ENCODE assay signal across 23 mouse cellular contexts in the genomic region with DNA sequence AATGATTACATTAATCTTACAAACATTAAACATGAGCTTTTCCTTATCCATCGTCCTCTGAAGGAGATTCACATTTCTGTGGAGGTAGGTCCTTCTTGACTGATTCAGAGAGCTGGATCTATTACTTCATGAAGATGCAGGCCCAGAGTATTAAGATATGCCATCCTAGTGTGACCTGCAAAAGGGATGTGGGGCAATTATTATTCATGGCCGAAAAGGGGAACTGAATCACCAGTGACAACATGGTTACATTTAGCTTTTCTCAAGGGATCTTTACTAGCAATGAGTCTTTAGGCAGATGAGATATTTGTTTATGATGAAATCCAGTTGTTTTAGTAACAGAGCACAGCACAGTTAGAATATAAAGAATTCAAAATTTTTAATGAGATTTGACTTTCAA.
DNase-seq lines count a peak whose midpoint lies in the region; ATAC-seq and TF ChIP-seq lines count a peak whose summit lies in the region.
"Had no signal": no experiment of that assay in that cellular context is flagged by ENCODE, and none has a peak within 500 bp of the region (broad histone marks: within the 10 kb centered on the region; RNA-seq: fewer than 3 reads in every experiment).

No protein-coding gene starts in this region.

- intact Hi-C loops in heart, adult 2 months (cut with DNase I), result no loop called here

- H3K9me3 ChIP-seq in midbrain, embryonic 11.5 days (ENCODE audit: control insufficient read depth, low read length), result no peaks in the 10 kb centered on the region
- no peaks in the 10 kb centered on the region for H3K9me3 ChIP-seq in midbrain, embryonic 15.5 days
- H3K9me3 ChIP-seq: G1E had no signal

- 89% methylated on average over 2 of the region's 2 CpGs for WGBS in midbrain, embryonic 11.5 days
- WGBS in midbrain, embryonic 15.5 days, result 78% methylated on average over 2 of the region's 2 CpGs
- 66% methylated on average over 2 of the region's 2 CpGs for WGBS in heart, adult 2 months

- TF ChIP-seq CTCF in heart, adult 2 months (IDR thresholded peaks at IDR 0.05), result no peak

- H3K36me3 ChIP-seq in midbrain, embryonic 11.5 days (ENCODE audit: control insufficient read depth, insufficient read depth, low read length), result no peaks in the 10 kb centered on the region
- H3K36me3 ChIP-seq in midbrain, embryonic 15.5 days (replicated peaks), result no peaks in the 10 kb centered on the region
- no peaks in the 10 kb centered on the region for H3K36me3 ChIP-seq in heart, adult 2 months (ENCODE audit: control insufficient read depth, insufficient read depth, low read length)
- H3K36me3 ChIP-seq: G1E had no signal

- H3K27ac ChIP-seq in midbrain, embryonic 11.5 days (ENCODE audit: low read depth, low read length), result no peak overlapping the region
- H3K27ac ChIP-seq in midbrain, embryonic 15.5 days, result no peak overlapping the region
- no peak overlapping the region for H3K27ac ChIP-seq in heart, adult 2 months

- no peaks in the 10 kb centered on the region for H3K4me1 ChIP-seq in midbrain, embryonic 11.5 days (ENCODE audit: control insufficient read depth, insufficient read depth, low read length)
- no peaks in the 10 kb centered on the region for H3K4me1 ChIP-seq in midbrain, embryonic 15.5 days
- H3K4me1 ChIP-seq in heart, adult 2 months (ENCODE audit: control insufficient read depth, insufficient read depth, low read length), result no peaks in the 10 kb centered on the region

- H3K4me2 ChIP-seq in midbrain, embryonic 11.5 days, result no peak overlapping the region
- no peak overlapping the region for H3K4me2 ChIP-seq in midbrain, embryonic 15.5 days

- H3K79me2 ChIP-seq in heart, adult 2 months (replicated peaks; ENCODE audit: control insufficient read depth, insufficient read depth, low read length), result no peaks in the 10 kb centered on the region

- ATAC-seq in midbrain, embryonic 11.5 days (ENCODE audit: low FRiP score), result no peak
- ATAC-seq in midbrain, embryonic 15.5 days (replicated peaks), result no peak
- ATAC-seq: activated CD4-positive, CD25-positive, alpha-beta regulatory T cell, adult 4 months; CD4-positive, CD25-positive, alpha-beta regulatory T cell, adult 4 months; Patski had no signal

- peak; percentile 76 for DNase-seq in midbrain, embryonic 11.5 days (ENCODE audit: low spot score, missing footprints)
- peak; percentile 3 for DNase-seq in 416B (ENCODE audit: low read depth)
- DNase-seq in A20 (ENCODE audit: low read depth, low spot score), result peak; percentile 65
- DNase-seq in cerebellum, adult 9-11 months, result no peak
- no peak for DNase-seq in heart, adult 2 months
- DNase-seq: adrenal gland, adult 2 months; adrenal gland, adult 8-10 months; adrenal gland, postnatal 10 days; adrenal gland, postnatal 14 days; adrenal gland, postnatal 25 days; adrenal gland, postnatal 36 days; B cell, adult 2 months; cerebellum, adult 11 months; cerebellum, adult 11-12 months; cerebellum, adult 18-20 months; cerebellum, adult 2 months; cerebellum, adult 8-10 months had no signal

- no peak for TF ChIP-seq POLR2A in heart, adult 2 months (IDR thresholded peaks at IDR 0.05; ENCODE audit: insufficient read depth, low read depth, low read length)

- no peak overlapping the region for H3K4me3 ChIP-seq in midbrain, embryonic 11.5 days (ENCODE audit: low read depth, low read length)
- H3K4me3 ChIP-seq in midbrain, embryonic 15.5 days, result no peak overlapping the region
- no peak overlapping the region for H3K4me3 ChIP-seq in heart, adult 2 months

- TF ChIP-seq EP300 in heart, adult 2 months (IDR thresholded peaks at IDR 0.05; ENCODE audit: insufficient read depth, low read depth, low read length), result no peak

- no peaks in the 10 kb centered on the region for H3K27me3 ChIP-seq in midbrain, embryonic 11.5 days (ENCODE audit: control insufficient read depth, insufficient read depth, low read length)
- H3K27me3 ChIP-seq in midbrain, embryonic 15.5 days (replicated peaks), result no peaks in the 10 kb centered on the region
- H3K27me3 ChIP-seq in heart, adult 2 months (ENCODE audit: control insufficient read depth, insufficient read depth, low read length), result no peaks in the 10 kb centered on the region
- H3K27me3 ChIP-seq: CH12.LX, Patski had no signal

- no peak overlapping the region for H3K9ac ChIP-seq in midbrain, embryonic 11.5 days (ENCODE audit: low read length)
- H3K9ac ChIP-seq in midbrain, embryonic 15.5 days, result no peak overlapping the region
- H3K9ac ChIP-seq in heart, adult 2 months (ENCODE audit: low read depth, low read length), result no peak overlapping the region

Comparison
In these comparisons a context has a peak if more than half of its experiments do, and no peak if none do; other contexts are left out.
1. DNase-seq: peak in midbrain, embryonic 11.5 days (single experiment), 416B (single experiment) and A20 (single experiment); none in cerebellum, adult 9-11 months (single experiment) and heart, adult 2 months (0 of 2).